In the genomic region with DNA sequence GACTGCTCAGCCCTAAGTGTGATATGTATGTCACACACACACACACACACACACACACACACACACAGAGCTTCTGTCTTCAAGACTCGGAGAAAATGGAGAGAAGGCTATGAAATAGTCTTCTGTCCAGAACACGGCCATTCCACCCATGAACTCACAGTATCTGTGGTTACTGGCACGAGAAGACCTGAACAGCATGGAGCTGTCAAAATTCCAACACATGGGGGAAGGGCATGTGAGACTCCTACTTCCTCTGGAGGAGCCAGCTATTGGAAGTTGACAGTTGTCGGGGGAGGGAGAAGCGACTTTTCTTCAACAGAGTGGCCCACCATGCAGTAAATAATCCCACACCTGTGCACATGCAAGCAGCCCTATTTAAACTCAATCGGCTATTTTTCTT, we compare ENCODE assay signal across 26 mouse cellular contexts. TPM values are rescaled to one million over a fixed set of nuclear protein-coding genes. Genes with fewer than 3 reads are reported as not detected.
DNase-seq lines count a peak whose midpoint lies in the region; ATAC-seq and TF ChIP-seq lines count a peak whose summit lies in the region.
"Had no signal": no experiment of that assay in that cellular context is flagged by ENCODE, and none has a peak within 500 bp of the region (broad histone marks: within the 10 kb centered on the region; RNA-seq: fewer than 3 reads in every experiment).

No protein-coding gene starts in this region.

- 75% methylated on average over 6 of the region's 6 CpGs for WGBS in hindbrain, postnatal 0 days
- WGBS in hindbrain, embryonic 11.5 days, result 81% methylated on average over 6 of the region's 6 CpGs
- 30% methylated on average over 6 of the region's 6 CpGs for WGBS in cerebellum, adult 2 months
- WGBS in kidney, adult 2 months, result 71% methylated on average over 6 of the region's 6 CpGs

- no peak for TF ChIP-seq CTCF in hindbrain, postnatal 0 days (IDR thresholded peaks at IDR 0.05; ENCODE audit: low read depth)
- TF ChIP-seq CTCF in cerebellum, adult 2 months (IDR thresholded peaks at IDR 0.05; ENCODE audit: borderline replicate concordance, insufficient read depth, low read depth, low read length), result no peak
- TF ChIP-seq CTCF in kidney, adult 2 months (conservative IDR thresholded peaks at IDR 0.05; ENCODE audit: insufficient read depth, insufficient read length, low read depth, low read length), result no peak

- no peaks in the 10 kb centered on the region for H3K36me3 ChIP-seq in hindbrain, postnatal 0 days (ENCODE audit: insufficient read depth, low read length)
- no peaks in the 10 kb centered on the region for H3K36me3 ChIP-seq in hindbrain, embryonic 11.5 days (ENCODE audit: control insufficient read depth, insufficient read depth, low read length)
- H3K36me3 ChIP-seq in kidney, adult 2 months (ENCODE audit: control insufficient read depth, insufficient read depth, low read length), result no peaks in the 10 kb centered on the region
- H3K36me3 ChIP-seq: embryonic facial prominence, embryonic 15.5 days; heart, embryonic 12.5 days; hindbrain, embryonic 15.5 days; liver, embryonic 12.5 days; midbrain, embryonic 13.5 days; neural tube, embryonic 13.5 days had no signal

- peak; percentile 21 for DNase-seq in hindbrain, postnatal 0 days (ENCODE audit: low spot score)
- no peak for DNase-seq in hindbrain, embryonic 11.5 days (ENCODE audit: low spot score)
- DNase-seq in brain, adult 2 months (ENCODE audit: low read depth, low spot score), result peak; percentile 75
- DNase-seq in cerebellum, adult 2 months, result peak; percentile 71 to 73
- peak; percentile 80 to 81 for DNase-seq in cerebellum, postnatal 14 days
- DNase-seq in kidney, adult 2 months, result no peak
- no peak for DNase-seq in kidney, adult 8-10 months
- DNase-seq in thymus, adult 18-20 months, result no peak
- DNase-seq: adrenal gland, postnatal 10 days; gastrocnemius, postnatal 36 days; heart, adult 18-20 months; kidney, adult 18-20 months; layer of hippocampus, adult 9-11 months; liver, postnatal 0 days; thymus, postnatal 4 days had no signal

- no peaks in the 10 kb centered on the region for H3K9me3 ChIP-seq in hindbrain, postnatal 0 days (ENCODE audit: low read length)
- H3K9me3 ChIP-seq in hindbrain, embryonic 11.5 days (ENCODE audit: control insufficient read depth, low read length), result no peaks in the 10 kb centered on the region
- H3K9me3 ChIP-seq: embryonic facial prominence, embryonic 15.5 days; G1E; heart, embryonic 12.5 days; hindbrain, embryonic 15.5 days; liver, embryonic 12.5 days; midbrain, embryonic 13.5 days; neural tube, embryonic 13.5 days had no signal

- no peak overlapping the region for H3K4me2 ChIP-seq in hindbrain, postnatal 0 days (ENCODE audit: low read depth, low read length)
- H3K4me2 ChIP-seq in hindbrain, embryonic 11.5 days (replicated peaks; ENCODE audit: low read depth, low read length), result no peak overlapping the region
- H3K4me2 ChIP-seq: embryonic facial prominence, embryonic 15.5 days; heart, embryonic 12.5 days; hindbrain, embryonic 15.5 days; liver, embryonic 12.5 days; midbrain, embryonic 13.5 days; neural tube, embryonic 13.5 days had no signal

- no peak for ATAC-seq in hindbrain, postnatal 0 days
- no peak for ATAC-seq in hindbrain, embryonic 11.5 days (ENCODE audit: low FRiP score)
- ATAC-seq: forebrain, embryonic 14.5 days; liver, embryonic 12.5 days; liver, postnatal 0 days; midbrain, embryonic 13.5 days; Patski had no signal

- H3K4me1 ChIP-seq in hindbrain, postnatal 0 days (ENCODE audit: insufficient read depth, low read length), result no peaks in the 10 kb centered on the region
- H3K4me1 ChIP-seq in hindbrain, embryonic 11.5 days (replicated peaks; ENCODE audit: control insufficient read depth, insufficient read depth, low read length), result no peaks in the 10 kb centered on the region
- peaks cover 10% of the 10 kb centered on the region for H3K4me1 ChIP-seq in cerebellum, adult 2 months (ENCODE audit: control insufficient read depth, insufficient read depth, low read length)
- H3K4me1 ChIP-seq in kidney, adult 2 months (ENCODE audit: control insufficient read depth, insufficient read depth, low read length), result no peaks in the 10 kb centered on the region; the same call in 1 of the 2 replicates
- H3K4me1 ChIP-seq: embryonic facial prominence, embryonic 15.5 days; hindbrain, embryonic 15.5 days; midbrain, embryonic 13.5 days; neural tube, embryonic 13.5 days had no signal

- no peak overlapping the region for H3K27ac ChIP-seq in hindbrain, postnatal 0 days
- no peak overlapping the region for H3K27ac ChIP-seq in hindbrain, embryonic 11.5 days (ENCODE audit: low read depth, low read length)
- H3K27ac ChIP-seq in cerebellum, adult 2 months (ENCODE audit: insufficient read depth, low read length), result no peak overlapping the region
- no peak overlapping the region for H3K27ac ChIP-seq in kidney, adult 2 months (ENCODE audit: insufficient read depth, low read depth, low read length)
- H3K27ac ChIP-seq: embryonic facial prominence, embryonic 15.5 days; hindbrain, embryonic 15.5 days; kidney, postnatal 0 days; liver, embryonic 12.5 days; macrophage; midbrain, embryonic 13.5 days; neural tube, embryonic 13.5 days had no signal

- no peaks in the 10 kb centered on the region for H3K27me3 ChIP-seq in hindbrain, postnatal 0 days (ENCODE audit: insufficient read depth, low read length)
- H3K27me3 ChIP-seq in hindbrain, embryonic 11.5 days (ENCODE audit: control insufficient read depth, insufficient read depth, low read length), result no peaks in the 10 kb centered on the region
- no peaks in the 10 kb centered on the region for H3K27me3 ChIP-seq in cerebellum, adult 2 months (ENCODE audit: control insufficient read depth, insufficient read depth, low read length)
- H3K27me3 ChIP-seq in kidney, adult 2 months (replicated peaks; ENCODE audit: control insufficient read depth, insufficient read depth, low read length), result no peaks in the 10 kb centered on the region
- H3K27me3 ChIP-seq: embryonic facial prominence, embryonic 15.5 days; heart, embryonic 12.5 days; hindbrain, embryonic 15.5 days; liver, embryonic 12.5 days; midbrain, embryonic 13.5 days; neural tube, embryonic 13.5 days had no signal

- TF ChIP-seq POLR2A in cerebellum, adult 2 months (IDR thresholded peaks at IDR 0.05; ENCODE audit: borderline replicate concordance, insufficient read depth, low read length), result no peak
- no peak for TF ChIP-seq POLR2A in kidney, adult 2 months (IDR thresholded peaks at IDR 0.05; ENCODE audit: low read depth, low read length)

- no peak overlapping the region for H3K9ac ChIP-seq in hindbrain, postnatal 0 days (replicated peaks; ENCODE audit: low read length)
- no peak overlapping the region for H3K9ac ChIP-seq in hindbrain, embryonic 11.5 days (ENCODE audit: low read depth, low read length)
- H3K9ac ChIP-seq: embryonic facial prominence, embryonic 15.5 days; heart, embryonic 12.5 days; hindbrain, embryonic 15.5 days; liver, embryonic 12.5 days; liver, postnatal 0 days; midbrain, embryonic 13.5 days; neural tube, embryonic 13.5 days had no signal

- no peak overlapping the region for H3K4me3 ChIP-seq in hindbrain, postnatal 0 days (ENCODE audit: low read length)
- no peak overlapping the region for H3K4me3 ChIP-seq in hindbrain, embryonic 11.5 days (ENCODE audit: low read depth, low read length)
- no peak overlapping the region for H3K4me3 ChIP-seq in cerebellum, adult 2 months (replicated peaks; ENCODE audit: insufficient read depth, low read depth, low read length)
- no peak overlapping the region for H3K4me3 ChIP-seq in kidney, adult 2 months (ENCODE audit: insufficient read depth, low read depth, low read length)
- H3K4me3 ChIP-seq: embryonic facial prominence, embryonic 15.5 days; heart, embryonic 12.5 days; hindbrain, embryonic 15.5 days; liver, embryonic 12.5 days; midbrain, embryonic 13.5 days; neural tube, embryonic 13.5 days had no signal

RNA-seq across cellular contexts. Expression of a gene that starts 42.9 kb away (rescaled TPM):
- 17.0 and 21.0 TPM in 2 replicates for total RNA-seq in hindbrain, postnatal 0 days (2014; rRNA removed)
- polyA plus RNA-seq in hindbrain, postnatal 0 days (2015; fragmentation: Nextera tagmentation; extraction: Ambion mirVana), result 58.4 and 59.0 TPM in 2 replicates
- polyA plus RNA-seq in hindbrain, embryonic 11.5 days (2014; fragmentation: Nextera tagmentation; extraction: Ambion mirVana), result 49.8 and 64.2 TPM in 2 replicates
- polyA plus RNA-seq in cerebellum, adult 2 months (2012; rRNA removed), result 25.1 and 27.2 TPM in 2 replicates
- 31.3 and 36.3 TPM in 2 replicates for polyA plus RNA-seq in kidney, adult 2 months (2012; rRNA removed)

Comparison
In these comparisons a context has a peak if more than half of its experiments do, and no peak if none do; other contexts are left out.
1. DNase-seq: peak in hindbrain, postnatal 0 days (single experiment), brain, adult 2 months (single experiment), cerebellum, adult 2 months (2 of 2) and cerebellum, postnatal 14 days (2 of 2); none in hindbrain, embryonic 11.5 days (single experiment), kidney, adult 2 months (single experiment), kidney, adult 8-10 months (0 of 2) and thymus, adult 18-20 months (0 of 2).